Mouse (Mus musculus) embryo, embryonic 11.5 days (tissue): ENCODE data around the gene Aldh8a1.

Experiments used
- DNase-seq: peaks from one replicate; pipeline ENCODE4 v3.0.0-alpha.2; 2012; ENCODE audit warnings: low read depth, low spot score

The Aldh8a1 gene

GRCm38 (mm10) chr10:21416184-21416583 lies 39.1 kb downstream of the Aldh8a1 start:
- DNase-seq = no peak

GRCm38 (mm10) chr10:21419188-21419587 lies 42.1 kb downstream of the Aldh8a1 start:
- DNase-seq = no peak

GRCm38 (mm10) chr10:21420457-21421424 lies 43.6 kb downstream of the Aldh8a1 start:
- peak; percentile 14 for DNase-seq

- DNase-seq = no peak
Observed at GRCm38 (mm10) chr10:21426515-21426914, 49.4 kb downstream of the Aldh8a1 start.

GRCm38 (mm10) chr10:21427996-21428395 lies 50.9 kb downstream of the Aldh8a1 start:
- no peak for DNase-seq

GRCm38 (mm10) chr10:21439268-21439667 lies 62.2 kb downstream of the Aldh8a1 start:
- no peak for DNase-seq

GRCm38 (mm10) chr10:21441020-21441419 lies 63.9 kb downstream of the Aldh8a1 start:
- no peak for DNase-seq

GRCm38 (mm10) chr10:21441690-21442089 lies 64.6 kb downstream of the Aldh8a1 start:
- no peak for DNase-seq

- DNase-seq = no peak
Observed at GRCm38 (mm10) chr10:21443646-21444324, 66.7 kb downstream of the Aldh8a1 start.

- no peak for DNase-seq
Observed at GRCm38 (mm10) chr10:21444410-21444809, 67.3 kb downstream of the Aldh8a1 start.
